Mouse (Mus musculus): ENCODE measurements around the gene Sbno2.

Gene Sbno2

GRCm38 (mm10) chr10:80092690-80093089 is 12.7 kb downstream of the Sbno2 start:
- DNase-seq (ENCODE audit: low spot score in 2 of 2), result no peak

- no peak for DNase-seq (ENCODE audit: low spot score in 2 of 2)
These were observed 13.8 kb downstream of the Sbno2 start for GRCm38 (mm10) chr10:80091527-80091926.

- no peak for DNase-seq (ENCODE audit: low spot score in 2 of 2)
These were observed 16.2 kb downstream of the Sbno2 start for GRCm38 (mm10) chr10:80089146-80089545.

GRCm38 (mm10) chr10:80087483-80087882 is 17.9 kb downstream of the Sbno2 start:
- DNase-seq (ENCODE audit: low spot score in 2 of 2), result no peak

- no peak for DNase-seq (ENCODE audit: low spot score in 2 of 2)
These were observed 18.5 kb downstream of the Sbno2 start for GRCm38 (mm10) chr10:80086847-80087246.

- no peak for DNase-seq (ENCODE audit: low spot score in 2 of 2)
These were observed 20.4 kb downstream of the Sbno2 start for GRCm38 (mm10) chr10:80084817-80085487.

- DNase-seq (ENCODE audit: low spot score in 2 of 2), result no peak
These were observed 24.3 kb downstream of the Sbno2 start for GRCm38 (mm10) chr10:80081075-80081474.

GRCm38 (mm10) chr10:80080396-80081070 is 24.8 kb downstream of the Sbno2 start:
- DNase-seq (ENCODE audit: low spot score in 2 of 2), result no peak

GRCm38 (mm10) chr10:80078366-80078765 is 27.0 kb downstream of the Sbno2 start:
- no peak for DNase-seq (ENCODE audit: low spot score in 2 of 2)

- no peak for DNase-seq (ENCODE audit: low spot score in 2 of 2)
These were observed 28.1 kb downstream of the Sbno2 start for GRCm38 (mm10) chr10:80077312-80077711.

GRCm38 (mm10) chr10:80076386-80076785 is 29.0 kb downstream of the Sbno2 start:
- no peak for DNase-seq (ENCODE audit: low spot score in 2 of 2)

- no peak for DNase-seq (ENCODE audit: low spot score in 2 of 2)
These were observed 29.4 kb downstream of the Sbno2 start for GRCm38 (mm10) chr10:80075924-80076323.

- peak; percentile 70 to 77 for DNase-seq (ENCODE audit: low spot score in 2 of 2)
These were observed 30.4 kb downstream of the Sbno2 start for GRCm38 (mm10) chr10:80074813-80075601.

- DNase-seq (ENCODE audit: low spot score in 2 of 2), result no peak
These were observed 32.5 kb downstream of the Sbno2 start for GRCm38 (mm10) chr10:80072623-80073489.

GRCm38 (mm10) chr10:80071516-80071900 is 33.9 kb downstream of the Sbno2 start:
- no peak for DNase-seq (ENCODE audit: low spot score in 2 of 2)

GRCm38 (mm10) chr10:80070837-80071515 is 34.4 kb downstream of the Sbno2 start:
- peak; percentile 74 to 75 for DNase-seq (ENCODE audit: low spot score in 2 of 2)

GRCm38 (mm10) chr10:80069948-80070450 is 35.4 kb downstream of the Sbno2 start:
- no peak for DNase-seq (ENCODE audit: low spot score in 2 of 2)

GRCm38 (mm10) chr10:80069251-80069650 is 36.1 kb downstream of the Sbno2 start:
- no peak for DNase-seq (ENCODE audit: low spot score in 2 of 2)

GRCm38 (mm10) chr10:80063877-80064650 is 41.3 kb downstream of the Sbno2 start:
- no peak for DNase-seq (ENCODE audit: low spot score in 2 of 2)

GRCm38 (mm10) chr10:80063104-80063503 is 42.3 kb downstream of the Sbno2 start:
- DNase-seq (ENCODE audit: low spot score in 2 of 2), result no peak
